Mouse (Mus musculus): ENCODE results near the gene Vamp2. TPM values are rescaled to one million over a fixed set of nuclear protein-coding genes. Genes with fewer than 3 reads are reported as not detected.

Gene Vamp2
- polyA plus RNA-seq, 1 experiment, result 54.9 TPM

DNA sequence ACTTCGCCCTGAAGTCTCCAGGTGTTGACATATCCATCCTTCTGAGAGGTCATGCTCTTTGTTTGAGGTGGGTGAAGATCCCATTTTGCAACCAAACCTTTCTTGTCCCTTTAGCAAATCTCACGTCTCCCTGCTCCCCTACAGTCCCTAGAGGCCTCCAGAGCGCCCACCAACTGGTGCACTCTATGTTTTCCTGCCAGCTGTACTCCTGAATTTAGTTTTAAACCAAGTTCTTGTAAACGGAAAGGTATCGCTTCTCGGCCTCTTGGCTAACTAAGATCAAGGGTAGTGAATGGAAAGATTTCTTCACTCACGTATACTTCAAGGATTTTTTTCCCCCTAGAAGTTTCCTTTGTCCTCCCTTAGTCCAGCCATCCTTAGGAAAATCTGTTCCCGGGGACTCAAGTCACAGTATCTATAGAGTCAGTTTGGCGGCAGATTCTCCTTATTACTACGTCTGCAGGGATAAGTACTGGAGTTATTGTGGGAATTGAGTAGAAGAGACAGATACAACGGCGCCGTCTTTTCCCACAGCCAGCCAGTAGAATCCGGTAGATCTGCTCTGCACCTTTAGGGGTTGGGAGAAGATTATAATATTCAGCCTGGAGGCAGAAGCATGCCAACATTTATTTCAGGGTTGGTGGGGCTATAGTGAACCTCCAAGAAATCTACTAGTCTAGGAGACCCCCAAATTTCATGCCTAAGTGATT, 31.3 kb downstream of the Vamp2 start:
- H3K4me1 ChIP-seq (ENCODE audit: control insufficient read depth, insufficient read depth, insufficient read length, low read length), result no peaks in the 10 kb centered on the region; the same call in 1 of the 2 replicates
- no peak overlapping the region for H3K4me3 ChIP-seq (ENCODE audit: insufficient read depth, low read depth, low read length)
- no peak overlapping the region for H3K27ac ChIP-seq (replicated peaks; ENCODE audit: low read depth, low read length)

GRCm38 (mm10) chr11:69120221-69121000, 32.1 kb downstream of the Vamp2 start, which contains the start of gene Hes7:
Hes7 (plus strand) TSS chr11:69120404.
- no peaks in the 10 kb centered on the region; the same call in 1 of the 2 replicates for H3K4me1 ChIP-seq (ENCODE audit: control insufficient read depth, insufficient read depth, insufficient read length, low read length)
- H3K27ac ChIP-seq (replicated peaks; ENCODE audit: low read depth, low read length), result no peak within 1 kb of the TSS
- peak within 1 kb of the TSS; percentile 64 for H3K4me3 ChIP-seq (ENCODE audit: insufficient read depth, low read depth, low read length)

DNA sequence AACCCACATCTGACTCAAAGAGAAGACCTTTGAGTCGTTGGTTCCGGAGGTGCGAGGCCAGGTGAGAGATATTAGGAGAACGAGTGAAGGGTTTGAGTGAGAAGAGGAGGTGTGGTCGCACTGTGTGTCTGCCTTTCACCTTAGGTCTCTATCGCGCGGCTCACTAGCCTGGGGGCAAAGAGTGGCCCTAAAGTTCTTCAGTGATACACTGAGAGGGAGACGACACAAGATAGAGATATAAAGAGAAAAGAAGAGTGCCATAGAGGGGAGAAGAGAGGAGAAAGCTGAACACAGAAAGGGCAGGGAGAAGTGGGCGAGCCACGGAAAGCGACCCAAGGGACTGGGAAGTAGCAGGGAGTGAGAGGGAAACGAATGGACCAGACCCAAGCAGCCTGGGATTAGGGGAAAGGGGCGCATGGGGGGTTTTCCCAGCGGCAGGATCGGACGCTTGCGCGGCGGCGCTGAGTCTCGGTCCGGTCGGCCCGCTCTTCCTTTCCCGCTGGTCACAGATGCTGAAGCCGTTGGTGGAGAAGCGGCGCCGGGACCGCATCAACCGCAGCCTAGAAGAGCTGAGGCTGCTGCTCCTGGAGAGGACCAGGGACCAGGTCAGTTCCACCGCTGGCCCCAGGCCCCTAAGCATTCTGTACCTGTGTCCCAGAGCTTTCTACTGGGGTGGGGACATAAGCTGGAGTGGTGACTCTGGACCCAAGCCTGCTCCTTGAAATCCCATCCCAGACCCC, 32.9 kb downstream of the Vamp2 start:
- peak overlapping the region; percentile 64 for H3K4me3 ChIP-seq (ENCODE audit: insufficient read depth, low read depth, low read length)
- no peaks in the 10 kb centered on the region; the same call in 1 of the 2 replicates for H3K4me1 ChIP-seq (ENCODE audit: control insufficient read depth, insufficient read depth, insufficient read length, low read length)
- H3K27ac ChIP-seq (replicated peaks; ENCODE audit: low read depth, low read length), result no peak overlapping the region

GRCm38 (mm10) chr11:69121741-69122335, 33.5 kb downstream of the Vamp2 start:
- no peaks in the 10 kb centered on the region; the same call in 1 of the 2 replicates for H3K4me1 ChIP-seq (ENCODE audit: control insufficient read depth, insufficient read depth, insufficient read length, low read length)
- 0 out of 2 replicates have a peak overlapping the region, but pooled peaks have one; percentile 38 for H3K27ac ChIP-seq (replicated peaks; ENCODE audit: low read depth, low read length)

DNA sequence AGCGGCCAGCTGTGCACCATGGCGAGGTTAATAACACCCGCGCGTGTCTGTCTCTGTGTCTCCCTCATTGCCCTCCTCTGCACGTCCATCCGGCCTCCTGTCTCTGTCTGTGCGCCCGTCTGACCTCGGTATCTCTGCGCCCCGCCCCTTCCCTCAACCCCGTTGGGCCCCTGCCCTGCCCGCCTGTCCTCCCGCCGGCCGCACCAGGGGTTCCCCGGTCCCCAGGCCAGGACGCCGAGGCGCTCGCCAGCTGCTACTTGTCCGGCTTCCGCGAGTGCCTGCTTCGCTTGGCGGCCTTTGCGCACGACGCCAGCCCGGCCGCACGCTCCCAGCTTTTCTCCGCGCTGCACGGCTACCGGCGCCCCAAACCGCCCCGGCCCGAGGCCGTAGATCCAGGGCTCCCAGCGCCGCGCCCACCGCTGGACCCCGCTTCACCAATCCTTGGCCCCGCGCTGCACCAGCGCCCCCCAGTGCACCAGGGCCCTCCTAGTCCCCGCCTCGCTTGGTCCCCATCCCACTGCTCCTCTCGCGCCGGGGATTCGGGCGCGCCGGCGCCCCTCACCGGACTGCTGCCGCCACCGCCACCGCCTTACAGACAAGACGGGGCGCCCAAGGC, 34.2 kb downstream of the Vamp2 start, which contains the start of gene 9130213A22Rik:
Gene 9130213A22Rik (minus strand): TSS at position 254 of the 616 bp plus-strand sequence.
- 0 out of 2 replicates have a peak within 1 kb of the TSS, but pooled peaks have one; percentile 38 for H3K27ac ChIP-seq (replicated peaks; ENCODE audit: low read depth, low read length)
- no peaks in the 10 kb centered on the region; the same call in 1 of the 2 replicates for H3K4me1 ChIP-seq (ENCODE audit: control insufficient read depth, insufficient read depth, insufficient read length, low read length)
- peak within 1 kb of the TSS; percentile 64 for H3K4me3 ChIP-seq (ENCODE audit: insufficient read depth, low read depth, low read length)

More at GRCm38 (mm10) chr11:69121741-69122335, 33.5 kb downstream of the Vamp2 start:
- peak overlapping the region; percentile 64 for H3K4me3 ChIP-seq (ENCODE audit: insufficient read depth, low read depth, low read length)

- Histone ChIP-seq H3K4me3 (ENCODE audit: insufficient read depth, low read depth, low read length) (peak overlapping the region; percentile 64), H3K4me1 (ENCODE audit: control insufficient read depth, insufficient read depth, insufficient read length, low read length) (no peaks in the 10 kb centered on the region; the same call in 1 of the 2 replicates), H3K27ac (replicated peaks; ENCODE audit: low read depth, low read length) (peak overlapping the region; percentile 75)
Measured at GRCm38 (mm10) chr11:69123056-69123692, 34.9 kb downstream of the Vamp2 start.

DNA sequence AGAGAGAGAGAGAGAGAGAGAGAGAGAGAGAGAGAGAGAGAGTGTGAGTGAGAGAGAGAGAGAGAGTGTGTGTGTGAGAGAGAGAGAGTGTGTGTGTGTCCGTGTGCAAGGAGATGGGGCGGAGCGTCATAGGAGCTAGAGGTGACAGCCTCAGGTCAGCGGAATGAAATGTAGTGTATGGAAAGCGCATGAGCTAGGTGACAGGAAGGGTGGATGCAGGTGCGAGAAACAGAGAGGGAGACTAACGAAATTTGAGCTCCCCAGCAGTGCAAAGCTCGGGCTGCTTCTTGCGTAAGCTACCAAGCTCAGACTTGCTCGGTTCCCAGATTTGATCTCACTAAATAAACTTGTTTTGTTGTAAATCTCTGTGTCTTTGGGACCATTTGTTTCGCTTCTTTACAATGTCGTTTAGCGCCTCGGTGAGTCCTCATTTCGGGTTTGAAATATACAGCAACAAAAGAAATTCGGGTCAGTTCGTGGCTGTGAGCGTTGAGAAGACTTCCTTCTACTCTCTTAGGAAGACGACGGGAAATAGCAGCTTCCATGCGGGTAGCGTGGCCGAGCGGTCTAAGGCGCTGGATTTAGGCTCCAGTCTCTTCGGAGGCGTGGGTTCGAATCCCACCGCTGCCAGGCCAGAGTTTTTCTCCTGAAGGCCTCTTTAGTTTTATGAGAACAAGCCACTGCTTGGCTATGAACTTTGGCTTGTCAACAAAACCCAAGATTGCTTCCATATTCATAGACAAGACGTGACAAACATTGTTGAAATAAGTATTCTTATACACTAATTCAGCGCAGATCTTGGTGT, 35.6 kb downstream of the Vamp2 start:
- Histone ChIP-seq H3K4me3 (ENCODE audit: insufficient read depth, low read depth, low read length) (peak overlapping the region; percentile 64), H3K27ac (replicated peaks; ENCODE audit: low read depth, low read length) (peak overlapping the region; percentile 75), H3K4me1 (ENCODE audit: control insufficient read depth, insufficient read depth, insufficient read length, low read length) (no peaks in the 10 kb centered on the region; the same call in 1 of the 2 replicates)

DNA sequence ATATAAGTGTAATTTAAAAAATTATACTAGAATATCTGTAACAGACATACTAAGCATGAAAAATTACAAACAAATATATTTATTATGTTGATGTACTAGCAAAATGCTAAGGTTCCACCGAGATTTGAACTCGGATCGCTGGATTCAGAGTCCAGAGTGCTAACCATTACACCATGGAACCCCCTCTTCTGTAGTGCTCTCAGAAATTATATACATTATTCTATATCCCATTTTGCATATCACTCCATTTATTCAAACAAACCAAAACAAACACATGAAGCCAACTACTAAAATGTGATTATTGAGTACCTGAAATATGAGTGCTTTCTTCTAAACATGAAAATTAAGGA, 36.2 kb downstream of the Vamp2 start:
- Histone ChIP-seq H3K4me1 (ENCODE audit: control insufficient read depth, insufficient read depth, insufficient read length, low read length) (no peaks in the 10 kb centered on the region; the same call in 1 of the 2 replicates), H3K27ac (replicated peaks; ENCODE audit: low read depth, low read length) (no peak overlapping the region), H3K4me3 (ENCODE audit: insufficient read depth, low read depth, low read length) (no peak overlapping the region)

- Histone ChIP-seq H3K4me1 (ENCODE audit: control insufficient read depth, insufficient read depth, insufficient read length, low read length) (no peaks in the 10 kb centered on the region; the same call in 1 of the 2 replicates), H3K4me3 (ENCODE audit: insufficient read depth, low read depth, low read length) (peak overlapping the region; percentile 68), H3K27ac (replicated peaks; ENCODE audit: low read depth, low read length) (peak overlapping the region; percentile 47)
Measured at GRCm38 (mm10) chr11:69125041-69125851, 37.0 kb downstream of the Vamp2 start.

GRCm38 (mm10) chr11:69125852-69125918, 37.4 kb downstream of the Vamp2 start, which contains the start of gene Aloxe3:
Aloxe3 (plus strand) TSS chr11:69125896.
- H3K4me1 ChIP-seq (ENCODE audit: control insufficient read depth, insufficient read depth, insufficient read length, low read length), result no peaks in the 10 kb centered on the region; the same call in 1 of the 2 replicates
- H3K4me3 ChIP-seq (ENCODE audit: insufficient read depth, low read depth, low read length), result peak within 1 kb of the TSS; percentile 68
- H3K27ac ChIP-seq (replicated peaks; ENCODE audit: low read depth, low read length), result peak within 1 kb of the TSS; percentile 47

DNA sequence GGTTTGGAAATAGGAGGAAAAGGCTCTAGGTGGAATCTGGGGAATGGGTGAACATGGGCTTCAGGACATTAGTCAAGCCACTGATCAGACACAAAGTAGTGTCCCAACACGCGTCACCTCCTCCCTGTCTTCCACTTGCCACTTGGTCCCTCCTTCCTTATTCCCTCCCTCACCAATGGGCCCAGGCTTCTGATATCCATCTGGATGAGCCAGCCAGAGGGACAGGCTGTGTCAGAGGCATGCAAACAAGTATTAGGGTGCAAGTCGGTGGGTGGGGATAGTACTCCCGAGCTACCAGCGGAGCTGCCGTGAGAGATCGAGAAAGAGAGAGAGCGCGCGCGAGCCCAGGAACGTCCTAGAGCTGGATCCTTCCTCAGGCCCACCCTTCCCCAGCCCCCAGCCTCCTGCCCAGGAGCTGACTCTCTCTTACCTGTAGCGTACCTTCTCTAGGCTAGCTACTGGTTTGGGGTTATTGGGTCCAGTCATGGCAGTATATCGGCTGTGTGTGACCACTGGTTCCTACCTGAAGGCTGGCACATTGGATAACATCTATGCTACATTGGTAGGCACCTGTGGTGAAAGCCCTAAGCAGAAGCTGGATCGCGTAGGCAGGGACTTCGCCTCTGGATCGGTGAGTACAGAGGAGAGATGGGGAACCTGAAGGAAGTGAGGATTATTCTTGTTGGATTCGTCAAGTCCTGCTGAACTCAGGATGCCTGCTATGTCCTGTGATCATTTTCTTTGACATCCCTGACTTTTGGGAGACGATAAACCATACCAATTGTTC, 37.8 kb downstream of the Vamp2 start:
- no peak overlapping the region for H3K27ac ChIP-seq (replicated peaks; ENCODE audit: low read depth, low read length)
- no peaks in the 10 kb centered on the region; the same call in 1 of the 2 replicates for H3K4me1 ChIP-seq (ENCODE audit: control insufficient read depth, insufficient read depth, insufficient read length, low read length)
- H3K4me3 ChIP-seq (ENCODE audit: insufficient read depth, low read depth, low read length), result peak overlapping the region; percentile 68

GRCm38 (mm10) chr11:69126706-69127095, 38.4 kb downstream of the Vamp2 start:
- H3K4me3 ChIP-seq (ENCODE audit: insufficient read depth, low read depth, low read length), result no peak overlapping the region
- H3K4me1 ChIP-seq (ENCODE audit: control insufficient read depth, insufficient read depth, insufficient read length, low read length), result no peaks in the 10 kb centered on the region; the same call in 1 of the 2 replicates
- no peak overlapping the region for H3K27ac ChIP-seq (replicated peaks; ENCODE audit: low read depth, low read length)

Measured in brown adipose tissue, adult 24 weeks (tissue).